Mouse (Mus musculus) forebrain, embryonic 11.5 days (tissue): Measurements from ENCODE around the gene Frmd4b. TPM values are rescaled to one million over a fixed set of nuclear protein-coding genes. Genes with fewer than 3 reads are reported as not detected.

ENCODE experiments used
- ATAC-seq: fragments of 200-750 bp; cut with Nextera tagmentation; replicated peaks from 2 replicates; pipeline ENCODE4 v1.8.0; 2017; ENCODE audit warnings: moderate TSS enrichment; ENCODE audit not compliant: low FRiP score
- DNase-seq: peaks from one replicate; pipeline ENCODE4 v3.0.0-alpha.2; 2017; ENCODE audit warnings: low spot score
- H3K27ac ChIP-seq: fragments of 300-500 bp; sonication (generic); 2 replicates; pipeline ENCODE4 v1.5.1; 2014; ENCODE audit warnings: low read depth, low read length
- H3K27me3 ChIP-seq: fragments of 300-500 bp; sonication (generic); 2 replicates; pipeline ENCODE4 v1.6.1; 2014; ENCODE audit warnings: mild to moderate bottlenecking, low read length, mixed read lengths; ENCODE audit not compliant: control insufficient read depth, insufficient read depth
- H3K36me3 ChIP-seq: fragments of 300-500 bp; sonication (generic); 2 replicates; pipeline ENCODE4 v1.6.1; 2014; ENCODE audit warnings: mild to moderate bottlenecking, low read length, moderate library complexity, mixed read lengths; ENCODE audit not compliant: control insufficient read depth, insufficient read depth
- H3K4me1 ChIP-seq: fragments of 300-500 bp; sonication (generic); replicated peaks from 2 replicates; pipeline ENCODE4 v1.6.1; 2014; ENCODE audit warnings: low read length, mixed read lengths; ENCODE audit not compliant: control insufficient read depth, insufficient read depth
- H3K4me2 ChIP-seq: fragments of 300-500 bp; sonication (generic); 2 replicates; pipeline ENCODE4 v1.6.1; 2014; ENCODE audit warnings: low read depth, mild to moderate bottlenecking, low read length, moderate library complexity, mixed read lengths; ENCODE audit not compliant: severe bottlenecking
- H3K4me3 ChIP-seq: fragments of 300-500 bp; sonication (generic); 2 replicates; pipeline ENCODE4 v1.5.1; 2014; ENCODE audit warnings: low read depth, low read length
- H3K9ac ChIP-seq: fragments of 300-500 bp; sonication (generic); 2 replicates; pipeline ENCODE4 v1.6.1; 2014; ENCODE audit warnings: low read length
- H3K9me3 ChIP-seq: fragments of 300-500 bp; sonication (generic); 2 replicates; pipeline ENCODE4 v1.6.1; 2016; ENCODE audit warnings: low read length, mixed read lengths; ENCODE audit not compliant: control insufficient read depth
- WGBS: fragments of 180-500 bp; shearing (Covaris S2); extraction: QIAGEN DNeasy Blood & Tissue Kit; methylation state at CpG from one replicate; pipeline ENCODE4 v1.1.7; 2014; 5-methylcytosine and 5-hydroxymethylcytosine counted together
- polyA plus RNA-seq: library from polyadenylated mRNA; unstranded; fragments of >200 nt; fragmentation: Nextera tagmentation; extraction: Ambion mirVana; gene quantifications from 2 replicates; pipeline ENCODE4 v1.2.1, GENCODE M21; 2014

The Frmd4b gene
- polyA plus RNA-seq, 1 experiment from 2014 or later = 35.7 TPM

DNA sequence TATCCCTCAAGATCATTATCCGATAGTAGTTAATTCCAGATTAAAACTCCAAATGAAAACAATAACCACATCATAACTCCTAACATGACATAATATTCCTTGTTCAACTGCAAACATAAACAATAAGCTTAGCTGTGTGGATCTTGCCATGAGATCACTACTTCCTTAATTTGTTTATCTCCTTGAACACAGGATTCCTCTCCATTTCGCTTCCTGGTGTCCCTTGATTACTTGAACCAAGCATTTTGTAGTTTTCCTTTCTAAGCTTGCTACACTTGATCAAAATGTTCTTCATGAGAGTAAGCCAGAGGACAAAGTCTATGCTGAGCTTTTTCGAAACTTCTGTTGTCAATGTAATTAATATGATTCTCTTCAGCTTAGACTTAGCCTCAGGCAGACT lies 209.4 kb downstream of the Frmd4b start:
- ATAC-seq (no peak), DNase-seq (no peak)
- 93% methylated on average over 3 of the region's 3 CpGs for WGBS
- Histone ChIP-seq H3K9ac (no peak overlapping the region), H3K27ac (no peak overlapping the region), H3K36me3 (no peaks in the 10 kb centered on the region), H3K4me1 (peaks cover 5% of the 10 kb centered on the region), H3K27me3 (no peaks in the 10 kb centered on the region), H3K9me3 (no peaks in the 10 kb centered on the region), H3K4me2 (no peak overlapping the region), H3K4me3 (no peak overlapping the region)

DNA sequence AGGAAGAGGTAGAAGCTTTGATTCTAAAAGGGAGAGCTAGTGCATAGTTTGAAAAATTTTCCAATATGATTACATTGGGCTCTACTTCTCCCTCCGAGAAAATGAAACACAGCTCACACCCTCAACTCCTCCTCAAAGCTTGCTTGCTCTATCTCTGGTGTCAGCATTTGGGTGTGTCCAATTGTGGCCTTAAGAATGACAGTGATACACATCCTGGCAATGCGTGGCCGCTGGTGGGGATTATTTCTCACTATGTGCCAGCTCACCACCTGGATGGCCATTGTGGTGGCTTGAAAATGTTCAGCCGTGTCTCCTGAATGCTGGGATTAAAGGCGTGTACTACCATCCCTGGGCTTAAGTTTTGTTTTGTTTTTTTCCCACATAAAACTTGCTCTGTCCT lies 209.9 kb downstream of the Frmd4b start:
- H3K27ac ChIP-seq = no peak overlapping the region
- 90% methylated on average over 5 of the region's 5 CpGs for WGBS
- peaks cover 5% of the 10 kb centered on the region for H3K4me1 ChIP-seq
- no peaks in the 10 kb centered on the region for H3K36me3 ChIP-seq
- ATAC-seq = no peak
- no peaks in the 10 kb centered on the region for H3K27me3 ChIP-seq
- no peak overlapping the region for H3K4me3 ChIP-seq
- H3K9ac ChIP-seq = no peak overlapping the region
- no peak for DNase-seq
- H3K4me2 ChIP-seq = no peak overlapping the region
- H3K9me3 ChIP-seq = no peaks in the 10 kb centered on the region

DNA sequence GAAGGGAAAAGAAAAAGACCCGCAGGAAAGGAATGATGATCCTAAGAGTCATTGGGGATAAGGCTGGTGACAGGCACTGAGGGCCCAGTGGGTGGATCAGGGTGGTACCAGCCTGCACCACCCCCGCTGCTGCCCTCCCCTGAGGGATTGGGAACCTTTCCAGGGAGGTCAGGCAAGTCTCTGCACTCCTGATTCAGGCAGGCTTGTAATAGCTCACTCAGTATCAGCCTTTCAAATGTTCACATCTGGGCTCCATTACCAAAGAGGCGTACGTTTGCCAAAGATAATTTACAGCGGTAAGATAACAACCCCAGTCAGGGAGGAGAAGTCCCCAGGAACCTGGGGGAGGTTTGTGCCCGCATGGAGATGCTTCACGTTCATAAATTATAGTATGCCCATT lies 212.0 kb downstream of the Frmd4b start:
- Histone ChIP-seq H3K4me3 (no peak overlapping the region), H3K27ac (no peak overlapping the region), H3K36me3 (no peaks in the 10 kb centered on the region), H3K27me3 (no peaks in the 10 kb centered on the region), H3K9me3 (no peaks in the 10 kb centered on the region), H3K4me2 (no peak overlapping the region), H3K9ac (no peak overlapping the region), H3K4me1 (peaks cover 5% of the 10 kb centered on the region)
- no peak for DNase-seq
- 64% methylated on average over 7 of the region's 7 CpGs for WGBS
- no peak for ATAC-seq

DNA sequence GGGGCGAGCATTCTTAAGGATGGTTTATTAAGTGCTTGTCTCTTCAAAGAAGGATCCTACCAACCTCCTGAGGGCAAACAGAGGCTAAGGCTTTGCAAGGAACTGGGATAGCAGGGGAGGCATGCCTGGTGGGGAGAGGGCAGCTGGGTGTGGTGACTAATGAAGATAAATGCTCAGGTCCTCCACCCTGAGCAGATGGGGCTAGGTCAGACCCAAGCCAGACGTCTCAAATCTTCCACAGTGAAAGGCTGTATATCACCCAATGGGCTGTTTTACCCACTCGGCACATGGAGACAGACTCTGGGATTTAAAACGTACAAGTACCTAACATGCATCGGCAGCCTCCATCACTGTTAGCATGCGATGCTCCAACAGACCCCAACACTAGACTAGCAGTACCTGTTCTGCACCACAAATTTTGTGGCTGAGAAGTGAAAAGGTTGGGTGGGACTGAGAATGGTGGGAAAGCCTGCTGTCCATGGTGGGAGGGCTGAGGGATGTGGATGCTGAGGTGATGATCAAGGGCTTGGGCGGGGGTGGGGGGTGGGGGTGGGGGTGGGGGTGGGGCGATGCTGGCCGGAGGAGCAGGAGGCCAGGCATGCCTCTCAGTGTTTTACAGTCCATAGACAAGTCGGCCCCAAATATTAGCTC lies 214.4 kb downstream of the Frmd4b start:
- no peak for ATAC-seq
- Histone ChIP-seq H3K9me3 (no peaks in the 10 kb centered on the region), H3K4me3 (no peak overlapping the region), H3K4me2 (no peak overlapping the region), H3K27me3 (no peaks in the 10 kb centered on the region), H3K27ac (no peak overlapping the region), H3K4me1 (no peaks in the 10 kb centered on the region; the same call in 1 of the 2 replicates), H3K36me3 (no peaks in the 10 kb centered on the region), H3K9ac (no peak overlapping the region)
- WGBS = 84% methylated on average over 10 of the region's 10 CpGs
- no peak for DNase-seq

DNA sequence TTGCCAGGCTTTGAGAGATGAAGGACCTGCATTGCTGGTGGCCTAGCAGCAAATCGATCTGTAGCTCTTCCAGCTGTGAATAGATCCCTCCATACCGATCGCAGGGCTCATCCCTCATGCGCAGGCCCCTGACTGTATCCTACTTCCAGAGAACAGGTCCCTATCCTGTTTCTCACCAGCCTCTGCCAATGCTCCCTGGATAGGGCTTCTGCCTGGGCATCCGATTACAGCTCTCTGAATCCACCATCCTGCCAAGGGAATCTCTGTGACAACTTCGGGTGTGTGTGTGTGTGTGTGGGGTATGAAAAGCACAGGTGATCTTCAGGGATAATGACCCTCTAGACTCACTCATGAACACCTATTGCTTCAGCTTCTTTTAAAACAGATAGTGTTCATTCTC lies 216.9 kb downstream of the Frmd4b start:
- DNase-seq (no peak), ATAC-seq (no peak)
- 95% methylated on average over 6 of the region's 6 CpGs for WGBS
- no peaks in the 10 kb centered on the region for H3K36me3 ChIP-seq
- no peak overlapping the region for H3K4me3 ChIP-seq
- H3K27me3 ChIP-seq = no peaks in the 10 kb centered on the region
- no peak overlapping the region for H3K27ac ChIP-seq
- H3K9ac ChIP-seq = no peak overlapping the region
- no peak overlapping the region for H3K4me2 ChIP-seq
- H3K4me1 ChIP-seq = peaks cover 17% of the 10 kb centered on the region
- no peaks in the 10 kb centered on the region for H3K9me3 ChIP-seq

DNA sequence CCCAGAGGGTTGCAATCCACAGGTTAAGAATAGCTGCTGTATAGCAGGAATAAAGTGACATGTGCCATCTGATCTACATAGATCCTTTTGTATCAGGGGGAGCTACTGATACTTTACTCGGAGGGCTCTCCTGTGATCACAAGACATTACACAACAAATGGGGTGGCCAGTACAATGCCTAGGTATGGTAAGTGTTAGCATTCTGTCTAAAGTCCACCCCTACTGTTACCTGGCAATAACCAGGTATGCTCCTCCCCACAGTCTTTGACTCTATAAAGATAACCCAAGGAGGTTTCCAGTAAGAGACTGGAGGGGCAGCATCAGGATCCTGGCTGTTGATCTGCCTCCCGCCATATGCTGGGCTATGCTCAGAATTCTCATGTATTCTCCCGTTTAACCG lies 219.4 kb downstream of the Frmd4b start:
- Histone ChIP-seq H3K9ac (no peak overlapping the region), H3K9me3 (no peaks in the 10 kb centered on the region), H3K4me3 (no peak overlapping the region), H3K4me2 (no peak overlapping the region), H3K27me3 (no peaks in the 10 kb centered on the region), H3K4me1 (peaks cover 24% of the 10 kb centered on the region), H3K27ac (no peak overlapping the region), H3K36me3 (no peaks in the 10 kb centered on the region)
- DNase-seq = no peak
- 94% methylated on average over 4 of the region's 4 CpGs for WGBS
- ATAC-seq = no peak

DNA sequence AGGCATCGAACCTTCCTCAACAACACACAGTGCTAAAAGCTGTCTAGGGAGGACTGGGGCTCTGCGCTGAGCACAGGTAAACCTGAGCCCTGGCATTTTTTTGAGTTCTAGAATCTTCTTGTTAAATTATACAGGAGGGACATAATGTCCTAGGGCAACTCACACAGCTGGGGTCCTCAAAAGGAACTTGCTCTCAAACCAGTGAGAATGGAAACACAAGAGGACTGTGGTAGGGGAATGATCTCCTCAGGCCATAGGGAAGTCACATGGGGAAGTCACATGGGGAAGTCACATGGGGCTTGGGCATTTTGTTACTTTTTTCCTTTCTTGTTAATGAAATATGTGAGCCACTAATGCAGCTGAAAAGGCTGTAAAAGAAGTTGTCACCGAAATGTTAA lies 220.4 kb downstream of the Frmd4b start:
- Histone ChIP-seq H3K9me3 (no peaks in the 10 kb centered on the region), H3K9ac (no peak overlapping the region), H3K36me3 (no peaks in the 10 kb centered on the region), H3K27me3 (no peaks in the 10 kb centered on the region), H3K4me3 (no peak overlapping the region), H3K4me1 (peaks cover 24% of the 10 kb centered on the region), H3K27ac (peak overlapping the region; percentile 91), H3K4me2 (no peak overlapping the region)
- DNase-seq (no peak), ATAC-seq (peak; percentile 69)
- 44% methylated on average over 3 of the region's 3 CpGs for WGBS

DNA sequence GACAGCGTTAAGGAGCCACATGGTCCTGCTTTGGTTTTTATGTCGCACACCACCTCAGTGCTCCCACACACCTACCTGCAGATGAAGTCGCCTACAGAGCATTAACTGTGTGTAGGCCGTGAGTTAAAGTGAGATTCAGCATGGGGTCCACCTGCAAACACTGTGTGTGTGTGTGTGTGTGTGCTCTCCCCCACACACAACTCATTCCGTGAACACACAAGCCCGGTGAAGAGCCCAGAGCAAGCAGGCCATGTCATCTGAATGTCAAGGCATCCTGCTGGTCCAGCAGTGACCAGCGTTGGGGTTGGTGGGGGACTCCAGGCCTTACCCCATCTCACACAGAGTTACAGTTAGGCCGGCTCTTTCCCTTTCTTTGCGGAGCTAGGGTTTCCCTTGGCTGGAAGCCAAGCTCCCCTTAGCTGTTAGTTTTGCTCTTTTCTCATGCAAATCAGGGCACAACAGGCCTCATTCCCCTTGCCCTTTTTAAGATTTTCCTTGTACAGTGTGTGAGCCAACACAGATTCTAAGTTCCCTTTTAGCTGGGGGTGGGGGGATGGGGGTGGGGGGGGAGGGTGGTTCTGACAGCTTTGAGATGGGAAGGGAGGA lies 220.9 kb downstream of the Frmd4b start:
- peak overlapping the region; percentile 33; the same call in 1 of the 2 replicates for H3K4me2 ChIP-seq
- peak overlapping the region; percentile 32; the same call in 1 of the 2 replicates for H3K9ac ChIP-seq
- ATAC-seq = peak; percentile 87
- WGBS = 18% methylated on average over 9 of the region's 9 CpGs
- H3K27ac ChIP-seq = peak overlapping the region; percentile 91
- peaks cover 24% of the 10 kb centered on the region for H3K4me1 ChIP-seq
- H3K9me3 ChIP-seq = no peaks in the 10 kb centered on the region
- no peak overlapping the region for H3K4me3 ChIP-seq
- DNase-seq = peak; percentile 81
- no peaks in the 10 kb centered on the region for H3K27me3 ChIP-seq
- no peaks in the 10 kb centered on the region for H3K36me3 ChIP-seq
